Mouse (Mus musculus) liver, postnatal 0 days (tissue): ENCODE data around the gene Sys1.

ENCODE experiments used
- CTCF ChIP-seq: sonication (generic); IDR thresholded peaks from 2 replicates; pipeline ENCODE4 v1.5.1; 2016; ENCODE audit warnings: antibody characterized with exemption, low read depth
- EP300 ChIP-seq: IDR thresholded peaks from 2 replicates; pipeline ENCODE4 v1.6.1; 2016; ENCODE audit warnings: antibody characterized with exemption, low read depth, mild to moderate bottlenecking

DNA sequence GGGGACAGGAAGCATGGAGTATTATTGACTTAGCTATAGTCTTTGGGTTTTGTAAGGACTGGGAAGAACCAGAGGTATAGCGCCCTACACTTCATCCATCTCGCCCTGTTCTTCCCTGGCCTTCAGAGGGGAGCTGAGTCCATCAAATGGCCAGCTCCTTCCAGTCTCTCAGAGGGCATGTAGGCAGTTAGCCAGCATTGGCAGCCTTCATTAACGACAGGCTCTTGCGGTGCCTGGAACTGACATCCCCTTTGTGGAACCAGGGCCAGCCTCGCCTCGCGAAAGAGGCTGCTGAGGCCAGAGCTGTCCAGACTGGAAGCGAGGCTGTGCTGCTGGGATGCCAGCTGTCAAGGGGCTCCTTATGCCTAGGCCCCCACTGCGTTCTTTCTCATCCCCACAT lies 31.0 kb downstream of the Sys1 start:
- TF ChIP-seq EP300: no peak
- TF ChIP-seq CTCF: no peak
